8 mouse cellular contexts compared by ENCODE assay signal in the genomic region with DNA sequence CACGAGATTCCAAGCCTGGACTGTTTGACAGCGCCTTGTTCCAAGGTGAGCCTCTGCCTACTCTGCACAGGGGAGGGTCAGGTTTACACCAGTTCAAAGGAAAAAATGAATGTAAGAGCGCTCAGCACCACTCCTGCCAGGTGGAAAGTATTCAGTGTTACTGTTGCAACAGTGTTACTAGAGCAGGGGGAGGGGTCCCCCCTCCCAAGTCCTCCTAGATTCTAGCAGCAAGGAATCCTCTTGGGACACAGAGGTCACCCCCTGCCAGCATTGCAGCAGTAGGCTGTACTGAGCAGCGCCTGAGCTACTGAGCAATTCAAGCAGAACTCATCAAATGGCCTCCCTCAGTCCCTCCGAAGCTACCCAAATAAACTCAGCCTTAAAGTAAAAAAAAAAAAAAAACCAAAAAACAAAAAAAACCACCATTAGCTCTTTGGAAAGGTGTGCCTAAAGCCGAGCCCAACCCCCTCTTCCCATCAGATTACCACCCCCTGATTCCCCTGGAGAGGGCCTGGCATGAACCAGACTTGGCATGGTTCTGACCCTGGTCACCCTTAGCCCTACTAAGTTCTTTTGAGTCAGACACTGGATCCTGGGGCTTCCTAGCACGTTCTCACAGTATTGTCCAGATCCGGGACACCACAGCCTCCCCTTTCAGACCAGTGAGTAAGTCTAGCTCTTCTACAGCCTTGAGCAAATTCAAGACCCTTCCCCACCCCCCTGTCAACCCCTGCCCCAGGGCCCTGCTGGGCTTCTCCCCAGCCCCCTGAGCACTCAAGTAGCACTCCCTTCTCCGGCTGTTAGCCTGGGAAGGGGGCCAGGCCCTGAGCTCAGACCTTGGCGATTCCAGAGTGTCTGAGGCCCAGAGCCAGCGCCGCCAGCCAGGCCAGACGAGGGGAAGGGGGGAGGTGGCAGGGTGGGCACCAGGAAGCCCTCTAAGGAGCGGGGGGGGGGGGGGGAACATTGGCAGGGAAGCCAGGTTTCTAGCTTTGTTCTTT. TPM values are rescaled to one million over a fixed set of nuclear protein-coding genes. Genes with fewer than 3 reads are reported as not detected.
DNase-seq lines count a peak whose midpoint lies in the region; ATAC-seq and TF ChIP-seq lines count a peak whose summit lies in the region.

A gene (plus strand): TSS at position 585 of the 998 bp plus-strand sequence.

- peak; percentile 69 for DNase-seq in 3134 (ENCODE audit: extremely low read depth, insufficient read length, low spot score)
- peak; percentile 87 for DNase-seq in adrenal gland, postnatal 14 days
- no peak for DNase-seq in forebrain, embryonic 11.5 days (ENCODE audit: low spot score)
- DNase-seq in heart, postnatal 25 days (ENCODE audit: low spot score): peak; percentile 75
- DNase-seq in layer of hippocampus, adult 8-10 months (ENCODE audit: low spot score in 2 of 2): peak in 1 of 2 experiments; percentile 58
- DNase-seq in lung, postnatal 14 days: peak; percentile 85
- no peak for DNase-seq in thymus, postnatal 4 days

- H3K4me1 ChIP-seq in forebrain, embryonic 11.5 days (replicated peaks; ENCODE audit: control insufficient read depth, insufficient read depth, low read length): peaks cover 20% of the 10 kb centered on the region
- peaks cover 36% of the 10 kb centered on the region for H3K4me1 ChIP-seq in testis, adult 2 months (ENCODE audit: control insufficient read depth, insufficient read depth, low read length)

- no peaks in the 10 kb centered on the region for H3K36me3 ChIP-seq in forebrain, embryonic 11.5 days (ENCODE audit: control insufficient read depth, insufficient read depth, low read length)
- H3K36me3 ChIP-seq in testis, adult 2 months (ENCODE audit: control insufficient read depth, insufficient read depth, low read length): no peaks in the 10 kb centered on the region

- H3K27me3 ChIP-seq in forebrain, embryonic 11.5 days (ENCODE audit: control insufficient read depth, insufficient read depth, low read length): peaks cover 35% of the 10 kb centered on the region
- no peaks in the 10 kb centered on the region for H3K27me3 ChIP-seq in testis, adult 2 months (ENCODE audit: control insufficient read depth, insufficient read depth, low read length)

- H3K4me3 ChIP-seq in forebrain, embryonic 11.5 days (ENCODE audit: low read depth, low read length): peak within 1 kb of the TSS; percentile 59
- peak within 1 kb of the TSS; percentile 67 for H3K4me3 ChIP-seq in testis, adult 2 months (ENCODE audit: control insufficient read depth, low read depth, low read length)

- no peak for ATAC-seq in forebrain, embryonic 11.5 days (replicated peaks; ENCODE audit: low FRiP score)

- H3K9ac ChIP-seq in forebrain, embryonic 11.5 days (ENCODE audit: low read length): peak within 1 kb of the TSS; percentile 83

- 25% methylated on average over 13 of the region's 14 CpGs for WGBS in forebrain, embryonic 11.5 days

- H3K27ac ChIP-seq in forebrain, embryonic 11.5 days (ENCODE audit: low read depth, low read length): no peak within 1 kb of the TSS; the same call in 1 of the 2 replicates
- peak within 1 kb of the TSS; percentile 55; the same call in 1 of the 2 replicates for H3K27ac ChIP-seq in testis, adult 2 months (ENCODE audit: control insufficient read depth, insufficient read depth, low read depth, low read length)

- no peaks in the 10 kb centered on the region for H3K9me3 ChIP-seq in forebrain, embryonic 11.5 days (ENCODE audit: control insufficient read depth, low read length)

- intact Hi-C loops in heart, postnatal 25 days (cut with DNase I): no loop called here

- TF ChIP-seq POLR2A in testis, adult 2 months (IDR thresholded peaks at IDR 0.05; ENCODE audit: control insufficient read depth, low read depth, low read length): no peak

- peak within 1 kb of the TSS; percentile 99 for H3K4me2 ChIP-seq in forebrain, embryonic 11.5 days (ENCODE audit: low read depth, low read length, severe bottlenecking)

- TF ChIP-seq CTCF in testis, adult 2 months (IDR thresholded peaks at IDR 0.05; ENCODE audit: control insufficient read depth, insufficient read depth, insufficient replicate concordance, low read depth, low read length): no peak

RNA-seq across cellular contexts. Expression of the gene that starts here (rescaled TPM):
- total RNA-seq in adrenal gland, postnatal 14 days (2021): 212 and 214 TPM in 2 replicates
- polyA plus RNA-seq in forebrain, embryonic 11.5 days (2014; fragmentation: Nextera tagmentation; extraction: Ambion mirVana): 5.0 and 5.5 TPM in 2 replicates
- total RNA-seq in heart, postnatal 25 days (2021): 10 to 100 TPM; 36.6 to 37.2 TPM
- 10 to 100 TPM; 30.4 to 40.5 (median 33.1) TPM for total RNA-seq in layer of hippocampus, adult 8-10 months (2022)
- 7.6 and 8.1 TPM in 2 replicates for polyA plus RNA-seq in testis, adult 2 months (2012; rRNA removed)

Comparison
In these comparisons a context has a peak if more than half of its experiments do, and no peak if none do; other contexts are left out.
1. DNase-seq: peak in 3134 (single experiment), adrenal gland, postnatal 14 days (single experiment), heart, postnatal 25 days (single experiment) and lung, postnatal 14 days (single experiment); none in forebrain, embryonic 11.5 days (single experiment) and thymus, postnatal 4 days (single experiment).